Mouse (Mus musculus): Measurements from ENCODE around the gene Tssk4. TPM values are rescaled to one million over a fixed set of nuclear protein-coding genes. Genes with fewer than 3 reads are reported as not detected.

Tssk4 gene
- polyA plus RNA-seq, 1 experiment from 2014 or later = 0.58 TPM

GRCm38 (mm10) chr14:55658011-55658410, 8.0 kb downstream of the Tssk4 start:
- Histone ChIP-seq H3K27ac (no peak overlapping the region), H3K4me1 (peaks cover 13% of the 10 kb centered on the region), H3K9me3 (no peaks in the 10 kb centered on the region), H3K36me3 (replicated peaks) (peaks cover 43% of the 10 kb centered on the region), H3K27me3 (ENCODE audit: poor library complexity, severe bottlenecking) (no peaks in the 10 kb centered on the region), H3K4me3 (no peak overlapping the region)
- WGBS = 94% methylated on average over 5 of the region's 5 CpGs
- no peak for DNase-seq (ENCODE audit: extremely low spot score, low spot score)

DNA sequence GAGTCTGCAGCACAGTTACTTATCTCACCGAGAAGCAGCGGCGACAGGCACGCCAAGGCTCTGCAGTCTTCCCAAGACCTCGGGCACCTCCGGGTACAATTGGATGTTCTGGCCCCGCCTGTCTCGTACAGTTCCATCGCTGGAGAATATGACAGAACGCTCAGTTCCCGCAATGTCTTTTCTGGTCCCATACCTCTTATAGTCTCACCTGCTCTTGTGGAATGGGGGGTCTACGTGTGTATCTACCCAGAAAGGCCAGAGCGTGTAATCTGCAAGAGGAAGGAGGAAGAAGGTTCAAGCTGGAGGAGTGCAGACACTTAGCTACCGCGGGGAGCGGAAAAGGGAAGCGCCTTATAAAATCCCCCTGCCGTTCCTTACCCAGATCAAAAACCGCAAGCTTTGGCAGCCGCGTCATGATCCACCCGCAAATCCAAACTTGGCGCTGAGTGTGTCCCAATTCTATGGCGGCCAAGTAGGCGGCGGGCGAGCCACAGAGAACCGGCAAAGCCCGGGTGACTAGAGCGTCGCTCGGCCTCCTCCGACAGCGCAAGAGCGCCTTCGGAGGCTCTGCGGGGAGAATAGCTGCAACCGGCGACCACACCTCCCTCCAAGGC, 10.1 kb downstream of the Tssk4 start, which contains the start of gene Mdp1:
Gene Mdp1 (minus strand): TSS at position 549 of the 614 bp plus-strand sequence.
- peak; percentile 76 for DNase-seq (ENCODE audit: extremely low spot score, low spot score)
- Histone ChIP-seq H3K36me3 (replicated peaks) (peaks cover 56% of the 10 kb centered on the region), H3K27me3 (ENCODE audit: poor library complexity, severe bottlenecking) (no peaks in the 10 kb centered on the region), H3K9me3 (no peaks in the 10 kb centered on the region), H3K27ac (peak within 1 kb of the TSS; percentile 86), H3K4me1 (peaks cover 13% of the 10 kb centered on the region), H3K4me3 (peak within 1 kb of the TSS; percentile 73)
- under 1% methylated on average over 39 of the region's 39 CpGs for WGBS

DNA sequence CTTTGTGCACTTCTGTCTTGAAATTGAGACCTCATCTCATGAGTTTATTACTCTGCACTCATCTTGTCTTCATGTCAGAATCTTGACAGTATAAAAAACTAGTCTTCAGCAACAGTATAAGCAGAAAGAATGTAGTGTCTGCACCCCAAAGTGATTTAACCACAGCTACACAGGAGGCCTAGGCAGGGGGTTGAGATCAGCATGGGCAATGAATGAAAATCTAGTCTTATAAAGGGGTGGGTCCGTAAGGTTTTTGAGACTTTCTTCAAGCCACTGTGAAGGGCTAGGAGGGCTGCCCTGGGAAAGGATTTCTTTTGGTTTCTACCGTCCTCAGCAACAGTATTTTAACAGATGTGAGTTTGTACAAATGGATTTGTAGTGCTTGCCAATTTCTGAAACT, 10.7 kb downstream of the Tssk4 start:
- Histone ChIP-seq H3K4me1 (peaks cover 13% of the 10 kb centered on the region), H3K4me3 (peak overlapping the region; percentile 73), H3K36me3 (replicated peaks) (peaks cover 58% of the 10 kb centered on the region), H3K27ac (peak overlapping the region; percentile 86; the same call in 1 of the 2 replicates), H3K27me3 (ENCODE audit: poor library complexity, severe bottlenecking) (no peaks in the 10 kb centered on the region), H3K9me3 (no peaks in the 10 kb centered on the region)
- DNase-seq (ENCODE audit: extremely low spot score, low spot score) = no peak
- WGBS = 44% methylated on average over 2 of the region's 2 CpGs

GRCm38 (mm10) chr14:55671486-55671832, 21.5 kb downstream of the Tssk4 start:
- WGBS = 0% methylated on average over 12 of the region's 12 CpGs
- Histone ChIP-seq H3K27me3 (ENCODE audit: poor library complexity, severe bottlenecking) (no peaks in the 10 kb centered on the region), H3K27ac (peak overlapping the region; percentile 96), H3K9me3 (no peaks in the 10 kb centered on the region), H3K36me3 (replicated peaks) (peaks cover 40% of the 10 kb centered on the region), H3K4me3 (peak overlapping the region; percentile 71), H3K4me1 (peaks cover 24% of the 10 kb centered on the region)
- no peak for DNase-seq (ENCODE audit: extremely low spot score, low spot score)

- Histone ChIP-seq H3K36me3 (replicated peaks) (peaks cover 40% of the 10 kb centered on the region), H3K27me3 (ENCODE audit: poor library complexity, severe bottlenecking) (no peaks in the 10 kb centered on the region), H3K4me1 (peaks cover 24% of the 10 kb centered on the region), H3K9me3 (no peaks in the 10 kb centered on the region), H3K4me3 (peak within 1 kb of the TSS; percentile 71), H3K27ac (peak within 1 kb of the TSS; percentile 96)
- under 1% methylated on average over 38 of the region's 38 CpGs for WGBS
- DNase-seq (ENCODE audit: extremely low spot score, low spot score) = peak; percentile 93
Observed at GRCm38 (mm10) chr14:55671833-55672740, 22.1 kb downstream of the Tssk4 start, which contains the start of the genes Gmpr2 and Nedd8. Gmpr2 (plus strand) TSS chr14:55671941. Nedd8 (minus strand) TSS chr14:55672124.

- 81% methylated on average over 7 of the region's 7 CpGs for WGBS
- Histone ChIP-seq H3K36me3 (replicated peaks) (peaks cover 46% of the 10 kb centered on the region), H3K4me1 (peaks cover 24% of the 10 kb centered on the region), H3K9me3 (no peaks in the 10 kb centered on the region), H3K27me3 (ENCODE audit: poor library complexity, severe bottlenecking) (no peaks in the 10 kb centered on the region), H3K4me3 (peak overlapping the region; percentile 71), H3K27ac (peak overlapping the region; percentile 96)
- no peak for DNase-seq (ENCODE audit: extremely low spot score, low spot score)
Observed at GRCm38 (mm10) chr14:55672741-55673060, 22.7 kb downstream of the Tssk4 start.

DNA sequence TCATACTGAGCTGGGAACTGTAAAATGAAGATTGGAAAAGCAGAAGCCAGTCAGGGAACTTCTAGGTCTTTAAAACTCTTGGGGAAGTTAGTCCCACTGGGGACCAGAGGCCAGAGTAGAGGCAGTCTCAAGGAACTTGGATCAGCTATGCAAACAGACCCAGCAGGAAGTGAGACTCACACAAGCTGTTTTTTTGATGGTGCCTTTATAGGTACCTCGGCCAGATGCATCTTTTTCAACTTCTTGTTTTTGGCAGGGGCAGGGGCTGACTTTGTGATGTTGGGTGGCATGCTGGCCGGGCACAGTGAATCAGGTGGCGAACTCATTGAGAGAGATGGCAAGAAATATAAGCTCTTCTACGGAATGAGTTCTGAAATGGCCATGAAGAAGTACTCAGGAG, 27.6 kb downstream of the Tssk4 start:
- Histone ChIP-seq H3K9me3 (no peaks in the 10 kb centered on the region), H3K36me3 (replicated peaks) (peaks cover 60% of the 10 kb centered on the region), H3K4me3 (no peak overlapping the region), H3K4me1 (peaks cover 25% of the 10 kb centered on the region), H3K27me3 (ENCODE audit: poor library complexity, severe bottlenecking) (no peaks in the 10 kb centered on the region), H3K27ac (no peak overlapping the region)
- 91% methylated on average over 4 of the region's 4 CpGs for WGBS
- no peak for DNase-seq (ENCODE audit: extremely low spot score, low spot score)

GRCm38 (mm10) chr14:55681160-55682117, 31.5 kb downstream of the Tssk4 start, which contains the start of gene Tinf2:
Tinf2 (minus strand) TSS chr14:55681820.
- Histone ChIP-seq H3K4me1 (peaks cover 19% of the 10 kb centered on the region), H3K4me3 (peak within 1 kb of the TSS; percentile 97), H3K27ac (peak within 1 kb of the TSS; percentile 92), H3K36me3 (replicated peaks) (peaks cover 42% of the 10 kb centered on the region), H3K27me3 (ENCODE audit: poor library complexity, severe bottlenecking) (no peaks in the 10 kb centered on the region), H3K9me3 (no peaks in the 10 kb centered on the region)
- WGBS = under 1% methylated on average over 66 of the region's 66 CpGs
- DNase-seq (ENCODE audit: extremely low spot score, low spot score) = peak; percentile 96

DNA sequence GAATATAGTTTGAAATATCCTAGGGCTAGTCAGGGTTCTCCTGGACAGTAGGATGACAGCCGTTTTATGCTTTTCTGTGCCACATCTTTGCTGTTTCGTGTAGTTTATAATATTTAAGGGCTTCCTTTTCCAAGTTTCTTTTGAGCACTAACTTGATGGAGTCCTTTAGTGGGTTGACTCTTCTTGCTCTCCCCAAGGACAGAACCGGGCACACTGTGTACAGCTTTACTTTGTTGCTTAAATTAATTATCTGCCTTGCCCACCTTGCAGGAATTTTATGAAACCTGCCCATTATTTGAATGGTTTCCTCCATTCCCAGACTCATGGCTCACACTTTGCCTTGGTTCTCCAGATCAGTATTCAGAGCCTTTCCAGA, 32.1 kb downstream of the Tssk4 start:
- peak overlapping the region; percentile 97 for H3K4me3 ChIP-seq
- peaks cover 35% of the 10 kb centered on the region for H3K36me3 ChIP-seq (replicated peaks)
- 22% methylated on average over 3 of the region's 3 CpGs for whole genome bisulfite sequencing
- peaks cover 19% of the 10 kb centered on the region for H3K4me1 ChIP-seq
- no peak for DNase-seq (ENCODE audit: extremely low spot score, low spot score)
- H3K27ac ChIP-seq = peak overlapping the region; percentile 92
- no peaks in the 10 kb centered on the region for H3K9me3 ChIP-seq
- H3K27me3 ChIP-seq (ENCODE audit: poor library complexity, severe bottlenecking) = no peaks in the 10 kb centered on the region

DNA sequence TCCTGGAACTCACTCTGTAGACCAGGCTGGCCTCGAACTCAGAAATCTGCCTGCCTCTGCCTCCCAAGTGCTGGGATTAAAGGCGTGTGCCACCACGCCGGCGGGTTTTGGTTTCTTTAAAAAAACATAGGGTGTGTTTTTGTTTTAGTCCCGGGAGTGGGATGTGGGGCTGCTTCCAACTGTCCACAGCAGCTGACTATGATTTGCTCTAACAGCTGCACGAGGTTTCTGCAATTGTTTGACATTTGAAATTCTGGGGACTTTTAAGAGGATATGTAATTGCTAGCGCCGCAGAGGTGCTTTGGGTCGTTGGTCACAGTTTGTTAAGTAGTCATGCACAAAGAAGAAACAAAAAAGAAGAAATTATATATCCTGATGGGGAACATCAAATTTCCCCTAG, 39.4 kb downstream of the Tssk4 start:
- Histone ChIP-seq H3K27me3 (ENCODE audit: poor library complexity, severe bottlenecking) (no peaks in the 10 kb centered on the region), H3K4me3 (no peak overlapping the region), H3K27ac (no peak overlapping the region), H3K36me3 (replicated peaks) (no peaks in the 10 kb centered on the region), H3K4me1 (no peaks in the 10 kb centered on the region), H3K9me3 (0 out of 2 replicates have a peak, but pooled peaks cover 5% of the 10 kb centered on the region)
- no peak for DNase-seq (ENCODE audit: extremely low spot score, low spot score)
- WGBS = 86% methylated on average over 10 of the region's 10 CpGs

- Histone ChIP-seq H3K4me3 (no peak overlapping the region), H3K36me3 (replicated peaks) (no peaks in the 10 kb centered on the region), H3K9me3 (0 out of 2 replicates have a peak, but pooled peaks cover 8% of the 10 kb centered on the region), H3K27me3 (ENCODE audit: poor library complexity, severe bottlenecking) (no peaks in the 10 kb centered on the region), H3K27ac (no peak overlapping the region), H3K4me1 (no peaks in the 10 kb centered on the region)
- DNase-seq (ENCODE audit: extremely low spot score, low spot score) = no peak
- WGBS = 80% methylated on average over 4 of the region's 4 CpGs
Observed at GRCm38 (mm10) chr14:55697226-55697625, 47.2 kb downstream of the Tssk4 start.

- no peak for DNase-seq (ENCODE audit: extremely low spot score, low spot score)
- WGBS = 68% methylated on average over 9 of the region's 9 CpGs
- Histone ChIP-seq H3K4me1 (no peaks in the 10 kb centered on the region), H3K4me3 (no peak overlapping the region), H3K27me3 (ENCODE audit: poor library complexity, severe bottlenecking) (no peaks in the 10 kb centered on the region), H3K27ac (no peak overlapping the region), H3K36me3 (replicated peaks) (no peaks in the 10 kb centered on the region), H3K9me3 (no peaks in the 10 kb centered on the region)
Observed at GRCm38 (mm10) chr14:55701131-55701530, 51.1 kb downstream of the Tssk4 start.
